Mouse (Mus musculus): ENCODE data around the gene Cdc45. TPM values are rescaled to one million over a fixed set of nuclear protein-coding genes. Genes with fewer than 3 reads are reported as not detected.

The Cdc45 gene
- polyA plus RNA-seq, 1 experiment = 52.1 TPM

DNA sequence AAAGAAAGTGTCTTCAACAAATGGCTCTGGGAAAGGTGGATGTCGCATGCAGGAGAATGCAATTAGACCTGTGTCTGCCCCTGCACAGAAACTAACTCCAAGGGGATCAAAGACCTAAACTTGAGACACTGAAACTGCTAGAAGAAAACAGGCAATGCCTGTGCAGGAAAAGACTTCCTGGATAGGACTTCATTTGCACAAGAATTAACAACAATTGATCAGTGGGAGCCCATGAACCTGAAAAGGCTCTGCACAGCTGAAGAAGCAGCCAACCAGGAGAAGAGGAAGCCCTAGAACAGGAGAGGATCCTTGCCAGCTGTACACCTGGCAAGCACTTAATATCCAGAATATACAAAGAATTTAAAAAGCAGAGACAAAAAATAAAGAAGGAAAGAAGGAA lies 42.3 kb downstream of the Cdc45 start:
- Histone ChIP-seq H3K27me3 (ENCODE audit: control insufficient read depth, insufficient read depth, insufficient read length) (no peaks in the 10 kb centered on the region), H3K36me3 (ENCODE audit: control insufficient read depth, insufficient read depth) (no peaks in the 10 kb centered on the region), H3ac (ENCODE audit: control insufficient read depth, insufficient read length, low read depth) (no peak overlapping the region), H3K4me3 (ENCODE audit: insufficient read depth, poor library complexity, severe bottlenecking) (no peak overlapping the region), H3K79me3 (ENCODE audit: low read depth) (no peaks in the 10 kb centered on the region), H3K79me2 (ENCODE audit: control insufficient read depth, insufficient read depth) (no peaks in the 10 kb centered on the region)
- no peak for TF ChIP-seq MYOD1 (IDR thresholded peaks at IDR 0.05; ENCODE audit: control insufficient read depth, insufficient read length, low read depth)
- no peak for TF ChIP-seq MAX (IDR thresholded peaks at IDR 0.05)
- no peak for TF ChIP-seq CTCF (IDR thresholded peaks at IDR 0.05; ENCODE audit: control insufficient read depth, insufficient read depth, insufficient read length)
- TF ChIP-seq MYOG (IDR thresholded peaks at IDR 0.05; ENCODE audit: control insufficient read depth, extremely low read depth, insufficient read length) = no peak
- TF ChIP-seq FOSL1 (IDR thresholded peaks at IDR 0.05; ENCODE audit: insufficient read depth, low read length, poor library complexity, severe bottlenecking) = no peak
- no peak for TF ChIP-seq USF1 (IDR thresholded peaks at IDR 0.05; ENCODE audit: low read depth)
- TF ChIP-seq CEBPB (IDR thresholded peaks at IDR 0.05; ENCODE audit: low read depth) = no peak

DNA sequence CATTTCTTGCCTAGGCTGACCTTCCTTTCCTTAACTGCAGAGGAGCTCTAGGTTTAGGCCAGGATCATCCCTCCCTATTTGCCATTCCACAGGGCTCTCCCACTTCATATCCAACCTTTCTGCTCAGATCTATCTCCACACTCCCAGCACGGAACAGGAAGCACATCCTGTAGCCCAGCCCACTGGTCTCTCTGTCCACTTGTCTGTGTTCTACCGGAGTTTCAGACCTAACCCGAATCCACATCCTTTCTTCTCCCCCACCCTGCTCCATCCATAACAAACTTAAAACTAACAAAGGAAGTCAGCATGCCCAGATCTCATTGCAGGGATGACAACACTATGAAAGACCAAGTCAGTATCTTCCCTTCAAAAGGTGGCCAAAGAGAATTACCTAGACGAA lies 45.4 kb downstream of the Cdc45 start:
- TF ChIP-seq MYOD1 (IDR thresholded peaks at IDR 0.05; ENCODE audit: control insufficient read depth, insufficient read length, low read depth) (no peak), CEBPB (IDR thresholded peaks at IDR 0.05; ENCODE audit: low read depth) (no peak), USF1 (IDR thresholded peaks at IDR 0.05; ENCODE audit: low read depth) (no peak), CTCF (IDR thresholded peaks at IDR 0.05; ENCODE audit: control insufficient read depth, insufficient read depth, insufficient read length) (no peak), FOSL1 (IDR thresholded peaks at IDR 0.05; ENCODE audit: insufficient read depth, low read length, poor library complexity, severe bottlenecking) (no peak), MYOG (IDR thresholded peaks at IDR 0.05; ENCODE audit: control insufficient read depth, extremely low read depth, insufficient read length) (no peak), MAX (IDR thresholded peaks at IDR 0.05) (no peak)
- no peaks in the 10 kb centered on the region for H3K27me3 ChIP-seq (ENCODE audit: control insufficient read depth, insufficient read depth, insufficient read length)
- H3K36me3 ChIP-seq (ENCODE audit: control insufficient read depth, insufficient read depth) = no peaks in the 10 kb centered on the region
- no peak overlapping the region for H3K4me3 ChIP-seq (ENCODE audit: insufficient read depth, poor library complexity, severe bottlenecking)
- H3K79me2 ChIP-seq (ENCODE audit: control insufficient read depth, insufficient read depth) = no peaks in the 10 kb centered on the region
- no peaks in the 10 kb centered on the region for H3K79me3 ChIP-seq (ENCODE audit: low read depth)
- H3ac ChIP-seq (ENCODE audit: control insufficient read depth, insufficient read length, low read depth) = no peak overlapping the region

DNA sequence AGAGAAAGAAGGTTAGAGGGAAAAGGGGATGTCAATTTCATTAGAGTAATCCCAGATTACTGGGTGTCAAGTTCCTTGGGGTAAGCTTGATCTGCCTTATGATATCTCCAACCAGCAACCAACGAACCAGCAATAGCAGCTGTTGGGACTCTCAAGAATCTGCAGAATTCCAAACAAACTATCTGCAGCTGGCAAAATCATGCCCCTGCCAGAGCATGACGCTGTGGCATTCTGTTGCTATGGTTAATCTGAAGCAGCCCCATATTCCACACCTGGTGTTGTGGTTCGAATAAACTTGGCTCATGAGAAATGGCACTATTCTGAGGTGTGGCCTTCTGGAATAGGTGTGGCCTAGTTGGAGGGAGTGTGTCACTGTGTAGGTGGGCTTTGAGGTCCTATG lies 48.8 kb downstream of the Cdc45 start:
- TF ChIP-seq MYOD1 (IDR thresholded peaks at IDR 0.05; ENCODE audit: control insufficient read depth, insufficient read length, low read depth) (no peak), MAX (IDR thresholded peaks at IDR 0.05) (no peak), CEBPB (IDR thresholded peaks at IDR 0.05; ENCODE audit: low read depth) (no peak), USF1 (IDR thresholded peaks at IDR 0.05; ENCODE audit: low read depth) (no peak), MYOG (IDR thresholded peaks at IDR 0.05; ENCODE audit: control insufficient read depth, extremely low read depth, insufficient read length) (no peak), FOSL1 (IDR thresholded peaks at IDR 0.05; ENCODE audit: insufficient read depth, low read length, poor library complexity, severe bottlenecking) (no peak), CTCF (IDR thresholded peaks at IDR 0.05; ENCODE audit: control insufficient read depth, insufficient read depth, insufficient read length) (no peak)
- H3K36me3 ChIP-seq (ENCODE audit: control insufficient read depth, insufficient read depth) = no peaks in the 10 kb centered on the region
- no peaks in the 10 kb centered on the region for H3K79me3 ChIP-seq (ENCODE audit: low read depth)
- no peaks in the 10 kb centered on the region for H3K27me3 ChIP-seq (ENCODE audit: control insufficient read depth, insufficient read depth, insufficient read length)
- H3K4me3 ChIP-seq (ENCODE audit: insufficient read depth, poor library complexity, severe bottlenecking) = no peak overlapping the region
- no peaks in the 10 kb centered on the region for H3K79me2 ChIP-seq (ENCODE audit: control insufficient read depth, insufficient read depth)
- H3ac ChIP-seq (ENCODE audit: control insufficient read depth, insufficient read length, low read depth) = no peak overlapping the region

DNA sequence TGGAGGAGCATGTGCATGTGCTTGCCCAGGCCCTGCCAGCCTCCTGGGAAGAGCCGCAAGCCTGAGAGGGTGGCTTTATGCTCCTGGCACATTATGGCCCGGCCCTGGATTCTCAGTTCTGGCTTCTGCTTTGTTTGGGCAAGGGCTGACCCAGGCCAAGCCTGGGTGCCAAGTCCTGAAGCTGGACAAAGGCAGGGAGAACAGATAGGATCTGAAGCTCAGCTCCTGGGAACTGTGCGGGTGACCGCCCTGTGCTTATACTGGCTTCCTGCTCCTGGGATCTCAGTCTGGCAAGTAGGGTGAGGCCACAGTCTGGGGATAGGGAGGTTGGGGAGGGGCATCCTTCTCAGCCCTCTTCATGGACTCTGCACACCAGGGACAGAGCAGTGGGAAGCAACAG lies 50.1 kb downstream of the Cdc45 start:
- no peaks in the 10 kb centered on the region for H3K79me2 ChIP-seq (ENCODE audit: control insufficient read depth, insufficient read depth)
- H3K27me3 ChIP-seq (ENCODE audit: control insufficient read depth, insufficient read depth, insufficient read length) = no peaks in the 10 kb centered on the region
- TF ChIP-seq USF1 (IDR thresholded peaks at IDR 0.05; ENCODE audit: low read depth) (no peak), MYOD1 (IDR thresholded peaks at IDR 0.05; ENCODE audit: control insufficient read depth, insufficient read length, low read depth) (no peak), CEBPB (IDR thresholded peaks at IDR 0.05; ENCODE audit: low read depth) (no peak), CTCF (IDR thresholded peaks at IDR 0.05; ENCODE audit: control insufficient read depth, insufficient read depth, insufficient read length) (no peak)
- no peaks in the 10 kb centered on the region for H3K79me3 ChIP-seq (ENCODE audit: low read depth)
- no peak overlapping the region for H3ac ChIP-seq (ENCODE audit: control insufficient read depth, insufficient read length, low read depth)
- H3K4me3 ChIP-seq (ENCODE audit: insufficient read depth, poor library complexity, severe bottlenecking) = no peak overlapping the region
- H3K36me3 ChIP-seq (ENCODE audit: control insufficient read depth, insufficient read depth) = no peaks in the 10 kb centered on the region

DNA sequence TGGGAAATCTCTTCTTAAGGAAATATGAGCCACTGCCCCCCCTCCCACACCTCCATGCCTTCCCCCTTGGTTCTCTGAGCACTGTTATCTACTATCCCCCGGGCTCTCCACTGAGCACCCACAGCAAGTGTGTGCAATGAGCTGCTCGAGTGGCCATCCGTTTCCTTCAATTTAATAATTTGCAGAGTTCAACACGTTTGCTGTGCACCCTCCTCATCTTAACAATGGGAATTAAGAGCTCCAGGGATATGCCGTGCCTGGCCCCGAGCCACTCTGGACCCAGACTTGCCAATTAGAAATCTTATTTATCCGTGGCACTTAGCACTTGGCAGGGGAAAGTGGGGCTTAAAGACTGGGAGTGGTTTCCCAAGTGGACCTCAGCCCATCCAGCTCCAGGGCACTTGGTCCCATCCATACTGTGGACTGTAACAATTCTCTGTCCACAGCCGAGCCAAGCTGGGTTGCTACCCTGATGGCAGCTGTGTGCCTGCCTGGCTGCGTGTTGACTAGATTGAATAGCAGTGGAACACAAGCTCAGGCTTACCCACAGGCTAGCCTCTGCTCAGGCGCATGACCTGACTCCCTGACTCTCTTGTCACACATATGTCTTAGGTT lies 59.8 kb downstream of the Cdc45 start:
- no peak for TF ChIP-seq CTCF (IDR thresholded peaks at IDR 0.05; ENCODE audit: control insufficient read depth, insufficient read depth, insufficient read length)
- TF ChIP-seq MAX (IDR thresholded peaks at IDR 0.05) = no peak
- no peak for TF ChIP-seq MYOD1 (IDR thresholded peaks at IDR 0.05; ENCODE audit: control insufficient read depth, insufficient read length, low read depth)
- no peak for TF ChIP-seq MYOG (IDR thresholded peaks at IDR 0.05; ENCODE audit: control insufficient read depth, extremely low read depth, insufficient read length)
- TF ChIP-seq USF1 (IDR thresholded peaks at IDR 0.05; ENCODE audit: low read depth) = no peak
- TF ChIP-seq CEBPB (IDR thresholded peaks at IDR 0.05; ENCODE audit: low read depth) = no peak
- TF ChIP-seq FOSL1 (IDR thresholded peaks at IDR 0.05; ENCODE audit: insufficient read depth, low read length, poor library complexity, severe bottlenecking) = no peak
- Histone ChIP-seq H3ac (ENCODE audit: control insufficient read depth, insufficient read length, low read depth) (no peak overlapping the region), H3K4me3 (ENCODE audit: insufficient read depth, poor library complexity, severe bottlenecking) (no peak overlapping the region), H3K36me3 (ENCODE audit: control insufficient read depth, insufficient read depth) (no peaks in the 10 kb centered on the region), H3K79me3 (ENCODE audit: low read depth) (no peaks in the 10 kb centered on the region), H3K27me3 (ENCODE audit: control insufficient read depth, insufficient read depth, insufficient read length) (no peaks in the 10 kb centered on the region), H3K79me2 (ENCODE audit: control insufficient read depth, insufficient read depth) (no peaks in the 10 kb centered on the region)

DNA sequence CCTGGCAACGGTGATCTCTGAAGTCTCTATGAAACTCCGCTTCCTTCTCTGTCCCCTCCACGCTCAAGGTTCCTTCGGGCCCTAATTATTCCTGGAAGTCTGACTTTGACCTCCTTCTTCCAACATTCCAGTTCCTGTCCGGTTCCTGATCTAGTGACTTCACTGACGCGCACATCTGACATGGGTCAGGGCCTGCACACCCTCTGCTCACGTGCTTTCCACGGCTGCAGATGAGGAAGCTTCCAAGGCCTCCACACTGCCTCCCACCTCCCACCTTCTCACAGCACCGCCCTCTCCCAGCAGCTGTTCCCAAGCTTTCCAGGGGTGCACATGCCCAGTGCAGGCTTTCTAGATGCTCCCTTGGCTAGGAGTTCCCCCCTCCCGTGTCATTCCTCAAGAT lies 60.7 kb downstream of the Cdc45 start:
- Histone ChIP-seq H3K27me3 (ENCODE audit: control insufficient read depth, insufficient read depth, insufficient read length) (no peaks in the 10 kb centered on the region), H3K79me3 (ENCODE audit: low read depth) (no peaks in the 10 kb centered on the region), H3K79me2 (ENCODE audit: control insufficient read depth, insufficient read depth) (no peaks in the 10 kb centered on the region), H3K36me3 (ENCODE audit: control insufficient read depth, insufficient read depth) (no peaks in the 10 kb centered on the region), H3K4me3 (ENCODE audit: insufficient read depth, poor library complexity, severe bottlenecking) (no peak overlapping the region), H3ac (ENCODE audit: control insufficient read depth, insufficient read length, low read depth) (no peak overlapping the region)
- TF ChIP-seq MAX (IDR thresholded peaks at IDR 0.05) (no peak), USF1 (IDR thresholded peaks at IDR 0.05; ENCODE audit: low read depth) (no peak), CEBPB (IDR thresholded peaks at IDR 0.05; ENCODE audit: low read depth) (no peak), MYOG (IDR thresholded peaks at IDR 0.05; ENCODE audit: control insufficient read depth, extremely low read depth, insufficient read length) (no peak)

Data from C2C12 (cell line).